Mouse (Mus musculus) embryo, embryonic 9.5 days (tissue): ENCODE measurements at regions not wholly inside any gene's neighbourhood (a gene's known extent, or its start where the extent isn't known, plus 50 kb on each side); places are given as distances from the start of the nearest gene placed in this dataset.
"Not testable (repeated sequence)": the region's sequence is repeated elsewhere in the genome, so short reads cannot be mapped to it uniquely, and the experiment has no call there.

ENCODE experiments used
- DNase-seq: peaks from one replicate; pipeline ENCODE4 v3.0.0-alpha.2; 2017; ENCODE audit errors: extremely low spot score

GRCm38 (mm10) chr1:81637357-81637756 lies 560.6 kb downstream of the Nyap2 start:
- DNase-seq = no peak

- DNase-seq = no peak
Observed at GRCm38 (mm10) chr1:81652990-81653717, 576.4 kb downstream of the Nyap2 start.

- no peak for DNase-seq
Observed at GRCm38 (mm10) chr1:81661245-81661644, 571.7 kb upstream of the Gm9747 start.

- DNase-seq = no peak
Observed at GRCm38 (mm10) chr1:81671142-81671541, 561.8 kb upstream of the Gm9747 start.

- DNase-seq = no peak
Observed at GRCm38 (mm10) chr1:81671725-81672124, 561.2 kb upstream of the Gm9747 start.

- DNase-seq = no peak
Observed at GRCm38 (mm10) chr1:81675576-81676342, 557.2 kb upstream of the Gm9747 start.

- no peak for DNase-seq
Observed at GRCm38 (mm10) chr1:81677768-81678400, 555.0 kb upstream of the Gm9747 start.

- DNase-seq = no peak
Observed at GRCm38 (mm10) chr1:81696129-81696528, 536.8 kb upstream of the Gm9747 start.

GRCm38 (mm10) chr1:81709169-81709568 lies 523.7 kb upstream of the Gm9747 start:
- DNase-seq = no peak

- DNase-seq = no peak
Observed at GRCm38 (mm10) chr1:81717091-81717490, 515.8 kb upstream of the Gm9747 start.

GRCm38 (mm10) chr1:81718233-81718632 lies 514.7 kb upstream of the Gm9747 start:
- DNase-seq = peak; percentile 38

- DNase-seq = no peak
Observed at GRCm38 (mm10) chr1:81724859-81725258, 508.1 kb upstream of the Gm9747 start.

- DNase-seq = no peak
Observed at GRCm38 (mm10) chr1:81726268-81727132, 506.4 kb upstream of the Gm9747 start.

- DNase-seq = no peak
Observed at GRCm38 (mm10) chr1:81737111-81737833, 495.6 kb upstream of the Gm9747 start.

GRCm38 (mm10) chr1:81738384-81738783 lies 494.5 kb upstream of the Gm9747 start:
- peak; percentile 11 for DNase-seq

GRCm38 (mm10) chr1:81739392-81739791 lies 493.5 kb upstream of the Gm9747 start:
- DNase-seq = peak; percentile 11

GRCm38 (mm10) chr1:81739981-81740380 lies 492.9 kb upstream of the Gm9747 start:
- DNase-seq = no peak

GRCm38 (mm10) chr1:81741882-81742281 lies 491.0 kb upstream of the Gm9747 start:
- not testable (repeated sequence) for DNase-seq

- peak; percentile 29 for DNase-seq
Observed at GRCm38 (mm10) chr1:81744524-81744923, 488.4 kb upstream of the Gm9747 start.

GRCm38 (mm10) chr1:81745024-81745960 lies 487.6 kb upstream of the Gm9747 start:
- no peak for DNase-seq
